Mouse (Mus musculus): ENCODE data around the gene Rasgef1b. TPM values are rescaled to one million over a fixed set of nuclear protein-coding genes. Genes with fewer than 3 reads are reported as not detected.

The Rasgef1b gene
- polyA plus RNA-seq, 1 experiment from 2014 or later = 75.6 TPM

GRCm38 (mm10) chr5:99236431-99236830 is 492.4 kb downstream of the Rasgef1b start:
- H3K4me1 ChIP-seq (ENCODE audit: control insufficient read depth, insufficient read depth, low read length) = no peaks in the 10 kb centered on the region
- H3K9me3 ChIP-seq (ENCODE audit: control insufficient read depth, low read length) = no peaks in the 10 kb centered on the region
- no peak overlapping the region for H3K9ac ChIP-seq (replicated peaks; ENCODE audit: low read length)
- peaks cover 75% of the 10 kb centered on the region for H3K36me3 ChIP-seq (ENCODE audit: control insufficient read depth, insufficient read depth, low read length)
- no peaks in the 10 kb centered on the region for H3K27me3 ChIP-seq (ENCODE audit: control insufficient read depth, insufficient read depth, low read length)
- no peak overlapping the region for H3K4me2 ChIP-seq (ENCODE audit: low read length)
- ATAC-seq (ENCODE audit: low FRiP score, low TSS enrichment) (no peak), DNase-seq (no peak)
- WGBS = 91% methylated on average over 4 of the region's 4 CpGs
- H3K4me3 ChIP-seq (replicated peaks; ENCODE audit: low read depth, low read length) = no peak overlapping the region
- H3K27ac ChIP-seq (replicated peaks; ENCODE audit: low read depth, low read length) = no peak overlapping the region

- Histone ChIP-seq H3K27me3 (ENCODE audit: control insufficient read depth, insufficient read depth, low read length) (no peaks in the 10 kb centered on the region), H3K27ac (replicated peaks; ENCODE audit: low read depth, low read length) (no peak overlapping the region), H3K36me3 (ENCODE audit: control insufficient read depth, insufficient read depth, low read length) (peaks cover 73% of the 10 kb centered on the region), H3K9me3 (ENCODE audit: control insufficient read depth, low read length) (no peaks in the 10 kb centered on the region), H3K4me1 (ENCODE audit: control insufficient read depth, insufficient read depth, low read length) (no peaks in the 10 kb centered on the region), H3K9ac (replicated peaks; ENCODE audit: low read length) (no peak overlapping the region), H3K4me3 (replicated peaks; ENCODE audit: low read depth, low read length) (no peak overlapping the region), H3K4me2 (ENCODE audit: low read length) (no peak overlapping the region)
- ATAC-seq (ENCODE audit: low FRiP score, low TSS enrichment) (no peak), DNase-seq (no peak)
- 95% methylated on average over 17 of the region's 17 CpGs for WGBS
Observed at GRCm38 (mm10) chr5:99234275-99234674, 494.6 kb downstream of the Rasgef1b start.

GRCm38 (mm10) chr5:99233176-99233575 is 495.7 kb downstream of the Rasgef1b start:
- DNase-seq (no peak), ATAC-seq (ENCODE audit: low FRiP score, low TSS enrichment) (no peak)
- Histone ChIP-seq H3K27ac (replicated peaks; ENCODE audit: low read depth, low read length) (no peak overlapping the region), H3K27me3 (ENCODE audit: control insufficient read depth, insufficient read depth, low read length) (no peaks in the 10 kb centered on the region), H3K9me3 (ENCODE audit: control insufficient read depth, low read length) (no peaks in the 10 kb centered on the region), H3K36me3 (ENCODE audit: control insufficient read depth, insufficient read depth, low read length) (peaks cover 76% of the 10 kb centered on the region), H3K4me2 (ENCODE audit: low read length) (no peak overlapping the region), H3K9ac (replicated peaks; ENCODE audit: low read length) (no peak overlapping the region), H3K4me3 (replicated peaks; ENCODE audit: low read depth, low read length) (no peak overlapping the region), H3K4me1 (ENCODE audit: control insufficient read depth, insufficient read depth, low read length) (no peaks in the 10 kb centered on the region)
- WGBS = 73% methylated on average over 3 of the region's 3 CpGs

GRCm38 (mm10) chr5:99232410-99232809 is 496.5 kb downstream of the Rasgef1b start:
- WGBS = 90% methylated on average over 8 of the region's 8 CpGs
- Histone ChIP-seq H3K4me2 (ENCODE audit: low read length) (no peak overlapping the region), H3K9me3 (ENCODE audit: control insufficient read depth, low read length) (no peaks in the 10 kb centered on the region)

GRCm38 (mm10) chr5:99230476-99230875 is 498.4 kb downstream of the Rasgef1b start:
- no peak overlapping the region for H3K4me2 ChIP-seq (ENCODE audit: low read length)
- H3K4me1 ChIP-seq (ENCODE audit: control insufficient read depth, insufficient read depth, low read length) = no peaks in the 10 kb centered on the region
- H3K27me3 ChIP-seq (ENCODE audit: control insufficient read depth, insufficient read depth, low read length) = no peaks in the 10 kb centered on the region
- H3K36me3 ChIP-seq (ENCODE audit: control insufficient read depth, insufficient read depth, low read length) = peaks cover 80% of the 10 kb centered on the region
- H3K9me3 ChIP-seq (ENCODE audit: control insufficient read depth, low read length) = no peaks in the 10 kb centered on the region
- no peak overlapping the region for H3K9ac ChIP-seq (replicated peaks; ENCODE audit: low read length)
- ATAC-seq (ENCODE audit: low FRiP score, low TSS enrichment) = no peak
- no peak overlapping the region for H3K4me3 ChIP-seq (replicated peaks; ENCODE audit: low read depth, low read length)
- no peak for DNase-seq
- no peak overlapping the region for H3K27ac ChIP-seq (replicated peaks; ENCODE audit: low read depth, low read length)
- WGBS = 87% methylated on average over 7 of the region's 7 CpGs

More at GRCm38 (mm10) chr5:99232410-99232809, 496.5 kb downstream of the Rasgef1b start:
- no peaks in the 10 kb centered on the region for H3K4me1 ChIP-seq (ENCODE audit: control insufficient read depth, insufficient read depth, low read length)
- ATAC-seq (ENCODE audit: low FRiP score, low TSS enrichment) (no peak), DNase-seq (no peak)
- H3K36me3 ChIP-seq (ENCODE audit: control insufficient read depth, insufficient read depth, low read length) = peaks cover 80% of the 10 kb centered on the region
- H3K27me3 ChIP-seq (ENCODE audit: control insufficient read depth, insufficient read depth, low read length) = no peaks in the 10 kb centered on the region
- no peak overlapping the region for H3K27ac ChIP-seq (replicated peaks; ENCODE audit: low read depth, low read length)
- no peak overlapping the region for H3K9ac ChIP-seq (replicated peaks; ENCODE audit: low read length)
- no peak overlapping the region for H3K4me3 ChIP-seq (replicated peaks; ENCODE audit: low read depth, low read length)

- H3K27ac ChIP-seq (replicated peaks; ENCODE audit: low read depth, low read length) = no peak overlapping the region
- 60% methylated on average over 4 of the region's 4 CpGs for WGBS
- no peak overlapping the region for H3K9ac ChIP-seq (replicated peaks; ENCODE audit: low read length)
- H3K27me3 ChIP-seq (ENCODE audit: control insufficient read depth, insufficient read depth, low read length) = no peaks in the 10 kb centered on the region
- ATAC-seq (ENCODE audit: low FRiP score, low TSS enrichment) = no peak
- H3K36me3 ChIP-seq (ENCODE audit: control insufficient read depth, insufficient read depth, low read length) = peaks cover 77% of the 10 kb centered on the region
- DNase-seq = no peak
- H3K4me2 ChIP-seq (ENCODE audit: low read length) = no peak overlapping the region
- H3K9me3 ChIP-seq (ENCODE audit: control insufficient read depth, low read length) = no peaks in the 10 kb centered on the region
- H3K4me3 ChIP-seq (replicated peaks; ENCODE audit: low read depth, low read length) = no peak overlapping the region
- H3K4me1 ChIP-seq (ENCODE audit: control insufficient read depth, insufficient read depth, low read length) = no peaks in the 10 kb centered on the region
Observed at GRCm38 (mm10) chr5:99227361-99227760, 501.5 kb downstream of the Rasgef1b start.

GRCm38 (mm10) chr5:99224571-99225011 is 504.3 kb downstream of the Rasgef1b start:
- WGBS = 62% methylated on average over 5 of the region's 5 CpGs
- Histone ChIP-seq H3K4me1 (ENCODE audit: control insufficient read depth, insufficient read depth, low read length) (no peaks in the 10 kb centered on the region), H3K9ac (replicated peaks; ENCODE audit: low read length) (no peak overlapping the region), H3K9me3 (ENCODE audit: control insufficient read depth, low read length) (no peaks in the 10 kb centered on the region), H3K27me3 (ENCODE audit: control insufficient read depth, insufficient read depth, low read length) (no peaks in the 10 kb centered on the region), H3K27ac (replicated peaks; ENCODE audit: low read depth, low read length) (no peak overlapping the region), H3K4me2 (ENCODE audit: low read length) (no peak overlapping the region), H3K36me3 (ENCODE audit: control insufficient read depth, insufficient read depth, low read length) (peaks cover 73% of the 10 kb centered on the region), H3K4me3 (replicated peaks; ENCODE audit: low read depth, low read length) (no peak overlapping the region)
- ATAC-seq (ENCODE audit: low FRiP score, low TSS enrichment) (no peak), DNase-seq (no peak)

- Histone ChIP-seq H3K9me3 (ENCODE audit: control insufficient read depth, low read length) (no peaks in the 10 kb centered on the region), H3K4me2 (ENCODE audit: low read length) (no peak overlapping the region), H3K36me3 (ENCODE audit: control insufficient read depth, insufficient read depth, low read length) (peaks cover 72% of the 10 kb centered on the region), H3K27ac (replicated peaks; ENCODE audit: low read depth, low read length) (no peak overlapping the region), H3K4me1 (ENCODE audit: control insufficient read depth, insufficient read depth, low read length) (no peaks in the 10 kb centered on the region), H3K9ac (replicated peaks; ENCODE audit: low read length) (no peak overlapping the region), H3K4me3 (replicated peaks; ENCODE audit: low read depth, low read length) (no peak overlapping the region), H3K27me3 (ENCODE audit: control insufficient read depth, insufficient read depth, low read length) (no peaks in the 10 kb centered on the region)
- ATAC-seq (ENCODE audit: low FRiP score, low TSS enrichment) (no peak), DNase-seq (no peak)
- 68% methylated on average over 15 of the region's 15 CpGs for WGBS
Observed at GRCm38 (mm10) chr5:99223869-99224498, 504.9 kb downstream of the Rasgef1b start.

- Histone ChIP-seq H3K4me1 (ENCODE audit: control insufficient read depth, insufficient read depth, low read length) (no peaks in the 10 kb centered on the region), H3K27ac (replicated peaks; ENCODE audit: low read depth, low read length) (no peak overlapping the region; the same call in 1 of the 2 replicates), H3K4me2 (ENCODE audit: low read length) (no peak overlapping the region), H3K27me3 (ENCODE audit: control insufficient read depth, insufficient read depth, low read length) (no peaks in the 10 kb centered on the region), H3K4me3 (replicated peaks; ENCODE audit: low read depth, low read length) (no peak overlapping the region), H3K9me3 (ENCODE audit: control insufficient read depth, low read length) (no peaks in the 10 kb centered on the region), H3K36me3 (ENCODE audit: control insufficient read depth, insufficient read depth, low read length) (peaks cover 60% of the 10 kb centered on the region), H3K9ac (replicated peaks; ENCODE audit: low read length) (no peak overlapping the region)
- DNase-seq (no peak), ATAC-seq (ENCODE audit: low FRiP score, low TSS enrichment) (no peak)
- 47% methylated on average over 5 of the region's 5 CpGs for WGBS
Observed at GRCm38 (mm10) chr5:99218385-99218784, 510.5 kb downstream of the Rasgef1b start.

All from midbrain, embryonic 14.5 days (tissue).